Mouse (Mus musculus) lung, embryonic 16.5 days (tissue): ENCODE data around the gene Ear6. TPM values are rescaled to one million over a fixed set of nuclear protein-coding genes. Genes with fewer than 3 reads are reported as not detected.
"Not testable (repeated sequence)": the region's sequence is repeated elsewhere in the genome, so short reads cannot be mapped to it uniquely, and the experiment has no call there.

Experiments used
- ATAC-seq: fragments of 200-750 bp; cut with Nextera tagmentation; 2 replicates; pipeline ENCODE4 v1.8.0; 2017; ENCODE audit warnings: low read depth, mild to moderate bottlenecking, moderate library complexity
- H3K27ac ChIP-seq: fragments of 300-500 bp; sonication (generic); 2 replicates; pipeline ENCODE4 v1.5.1; 2014; ENCODE audit warnings: mild to moderate bottlenecking, control low read depth, low read length
- H3K27me3 ChIP-seq: fragments of 300-500 bp; sonication (generic); 2 replicates; pipeline ENCODE4 v1.6.1; 2014; ENCODE audit warnings: low read depth, low read length, mixed read lengths; ENCODE audit not compliant: control insufficient read depth, insufficient read depth
- H3K36me3 ChIP-seq: fragments of 300-500 bp; sonication (generic); 2 replicates; pipeline ENCODE4 v1.6.1; 2014; ENCODE audit warnings: low read length; ENCODE audit not compliant: control insufficient read depth, insufficient read depth
- H3K4me1 ChIP-seq: fragments of 300-500 bp; sonication (generic); replicated peaks from 2 replicates; pipeline ENCODE4 v1.6.1; 2014; ENCODE audit warnings: low read length, mixed read lengths; ENCODE audit not compliant: control insufficient read depth, insufficient read depth
- H3K4me2 ChIP-seq: fragments of 300-500 bp; sonication (generic); 2 replicates; pipeline ENCODE4 v1.6.1; 2014; ENCODE audit warnings: low read depth, low read length, control low read depth
- H3K4me3 ChIP-seq: fragments of 300-500 bp; sonication (generic); 2 replicates; pipeline ENCODE4 v1.5.1; 2014; ENCODE audit warnings: mild to moderate bottlenecking, low read length, control low read depth
- H3K9ac ChIP-seq: fragments of 300-500 bp; sonication (generic); 2 replicates; pipeline ENCODE4 v1.6.1; 2014; ENCODE audit warnings: low read length, control low read depth
- H3K9me3 ChIP-seq: fragments of 300-500 bp; sonication (generic); 2 replicates; pipeline ENCODE4 v1.6.1; 2016; ENCODE audit warnings: low read length; ENCODE audit not compliant: control insufficient read depth
- WGBS: fragments of 180-500 bp; shearing (Covaris S2); extraction: QIAGEN DNeasy Blood & Tissue Kit; methylation state at CpG from one replicate; pipeline ENCODE4 v1.1.7; 2014; 5-methylcytosine and 5-hydroxymethylcytosine counted together
- polyA plus RNA-seq: library from polyadenylated mRNA; unstranded; fragments of >200 nt; fragmentation: Nextera tagmentation; extraction: Ambion mirVana; gene quantifications from 2 replicates; pipeline ENCODE4 v1.2.1, GENCODE M21; 2015

Ear6 gene
- not detected in 2 replicates for polyA plus RNA-seq

GRCm38 (mm10) chr14:51853399-51853798, at the start of gene Ear6:
Ear6 (plus strand) TSS chr14:51853699.
- Histone ChIP-seq H3K4me3 (no peak within 1 kb of the TSS), H3K36me3 (no peaks in the 10 kb centered on the region), H3K4me1 (no peaks in the 10 kb centered on the region), H3K9me3 (no peaks in the 10 kb centered on the region), H3K27ac (no peak within 1 kb of the TSS), H3K9ac (no peak within 1 kb of the TSS), H3K4me2 (no peak within 1 kb of the TSS), H3K27me3 (no peaks in the 10 kb centered on the region)
- ATAC-seq, result no peak

GRCm38 (mm10) chr14:51826625-51827024, 26.9 kb upstream of the Ear6 start:
- H3K9ac ChIP-seq, result no peak overlapping the region
- H3K4me3 ChIP-seq, result no peak overlapping the region
- H3K4me2 ChIP-seq, result no peak overlapping the region
- WGBS, result 60% methylated on average over 1 of the region's 1 CpGs
- no peak for ATAC-seq
- H3K36me3 ChIP-seq, result no peaks in the 10 kb centered on the region
- no peaks in the 10 kb centered on the region for H3K27me3 ChIP-seq
- no peak overlapping the region for H3K27ac ChIP-seq
- no peaks in the 10 kb centered on the region for H3K9me3 ChIP-seq
- H3K4me1 ChIP-seq, result no peaks in the 10 kb centered on the region

GRCm38 (mm10) chr14:51827842-51828241, 25.7 kb upstream of the Ear6 start:
- H3K36me3 ChIP-seq, H3K4me3 ChIP-seq, H3K27ac ChIP-seq, H3K9me3 ChIP-seq, ATAC-seq, H3K27me3 ChIP-seq, H3K4me2 ChIP-seq, H3K4me1 ChIP-seq, H3K9ac ChIP-seq: not testable (repeated sequence)
- 24% methylated on average over 5 of the region's 5 CpGs for WGBS

- no peak overlapping the region for H3K27ac ChIP-seq
- no peak for ATAC-seq
- H3K4me3 ChIP-seq, result no peak overlapping the region
- no peaks in the 10 kb centered on the region for H3K36me3 ChIP-seq
- no peak overlapping the region for H3K9ac ChIP-seq
- no peaks in the 10 kb centered on the region for H3K4me1 ChIP-seq
- no peak overlapping the region for H3K4me2 ChIP-seq
- no peaks in the 10 kb centered on the region for H3K27me3 ChIP-seq
- H3K9me3 ChIP-seq, result no peaks in the 10 kb centered on the region
- WGBS, result 75% methylated on average over 6 of the region's 6 CpGs
Observed at GRCm38 (mm10) chr14:51829188-51829587, 24.3 kb upstream of the Ear6 start.

GRCm38 (mm10) chr14:51838480-51838879, 15.0 kb upstream of the Ear6 start:
- H3K27me3 ChIP-seq, ATAC-seq, H3K4me1 ChIP-seq, H3K27ac ChIP-seq, H3K4me3 ChIP-seq, H3K9ac ChIP-seq, H3K9me3 ChIP-seq, H3K4me2 ChIP-seq, H3K36me3 ChIP-seq: not testable (repeated sequence)
- 31% methylated on average over 2 of the region's 2 CpGs for WGBS

GRCm38 (mm10) chr14:51842250-51842649, 11.2 kb upstream of the Ear6 start:
- H3K4me3 ChIP-seq, result no peak overlapping the region
- H3K9ac ChIP-seq, result no peak overlapping the region
- WGBS, result 45% methylated on average over 1 of the region's 1 CpGs
- no peak overlapping the region for H3K4me2 ChIP-seq
- no peaks in the 10 kb centered on the region for H3K27me3 ChIP-seq
- H3K9me3 ChIP-seq, result no peaks in the 10 kb centered on the region
- no peaks in the 10 kb centered on the region for H3K36me3 ChIP-seq
- H3K4me1 ChIP-seq, result no peaks in the 10 kb centered on the region
- no peak overlapping the region for H3K27ac ChIP-seq
- no peak for ATAC-seq

- no peak overlapping the region for H3K27ac ChIP-seq
- ATAC-seq, result no peak
- no peak overlapping the region for H3K4me3 ChIP-seq
- H3K27me3 ChIP-seq, result no peaks in the 10 kb centered on the region
- no peak overlapping the region for H3K9ac ChIP-seq
- WGBS, result 67% methylated on average over 2 of the region's 2 CpGs
- no peaks in the 10 kb centered on the region for H3K4me1 ChIP-seq
- H3K36me3 ChIP-seq, result no peaks in the 10 kb centered on the region
- H3K9me3 ChIP-seq, result no peaks in the 10 kb centered on the region
- H3K4me2 ChIP-seq, result no peak overlapping the region
Observed at GRCm38 (mm10) chr14:51842781-51843180, 10.7 kb upstream of the Ear6 start.

GRCm38 (mm10) chr14:51843882-51844281, 9.6 kb upstream of the Ear6 start:
- no peak overlapping the region for H3K9ac ChIP-seq
- ATAC-seq, result no peak
- no peaks in the 10 kb centered on the region for H3K4me1 ChIP-seq
- no peaks in the 10 kb centered on the region for H3K36me3 ChIP-seq
- no peaks in the 10 kb centered on the region for H3K9me3 ChIP-seq
- H3K27me3 ChIP-seq, result no peaks in the 10 kb centered on the region
- no peak overlapping the region for H3K27ac ChIP-seq
- H3K4me3 ChIP-seq, result no peak overlapping the region
- H3K4me2 ChIP-seq, result no peak overlapping the region

GRCm38 (mm10) chr14:51846566-51846965, 6.9 kb upstream of the Ear6 start:
- Histone ChIP-seq H3K4me1 (no peaks in the 10 kb centered on the region), H3K36me3 (no peaks in the 10 kb centered on the region), H3K9ac (no peak overlapping the region), H3K27me3 (no peaks in the 10 kb centered on the region), H3K9me3 (no peaks in the 10 kb centered on the region), H3K27ac (no peak overlapping the region), H3K4me2 (no peak overlapping the region), H3K4me3 (no peak overlapping the region)
- ATAC-seq, result no peak
- 63% methylated on average over 3 of the region's 3 CpGs for WGBS

GRCm38 (mm10) chr14:51851006-51851405, 2.5 kb upstream of the Ear6 start:
- H3K4me1 ChIP-seq, H3K9me3 ChIP-seq, H3K36me3 ChIP-seq, H3K4me2 ChIP-seq, H3K27me3 ChIP-seq, H3K4me3 ChIP-seq, H3K27ac ChIP-seq, H3K9ac ChIP-seq, ATAC-seq: not testable (repeated sequence)
- 39% methylated on average over 3 of the region's 3 CpGs for WGBS
